Mouse (Mus musculus) small intestine, adult 2 months (tissue): Measurements from ENCODE around the gene Acyp2. TPM values are rescaled to one million over a fixed set of nuclear protein-coding genes. Genes with fewer than 3 reads are reported as not detected.
"Not testable (repeated sequence)": the region's sequence is repeated elsewhere in the genome, so short reads cannot be mapped to it uniquely, and the experiment has no call there.

Source experiments
- H3K27ac ChIP-seq: fragments of 200-500 bp; 2 replicates; pipeline ENCODE4 v1.5.1; 2012; ENCODE audit warnings: low read depth, low read length, control low read depth, inconsistent platforms; ENCODE audit not compliant: insufficient read depth
- H3K27me3 ChIP-seq: fragments of 200-500 bp; 2 replicates; pipeline ENCODE4 v1.6.1; 2012; ENCODE audit warnings: mild to moderate bottlenecking, moderate library complexity, low read length, inconsistent platforms; ENCODE audit not compliant: control insufficient read depth, insufficient read depth
- H3K36me3 ChIP-seq: fragments of 200-500 bp; 2 replicates; pipeline ENCODE4 v1.6.1; 2012; ENCODE audit warnings: mild to moderate bottlenecking, low read length, control low read depth, inconsistent platforms; ENCODE audit not compliant: control insufficient read depth, insufficient read depth
- H3K4me1 ChIP-seq: fragments of 200-500 bp; 2 replicates; pipeline ENCODE4 v1.6.1; 2012; ENCODE audit warnings: low read length, inconsistent platforms, mixed read lengths; ENCODE audit not compliant: control insufficient read depth, insufficient read depth, insufficient read length
- H3K4me3 ChIP-seq: fragments of 200-500 bp; 2 replicates; pipeline ENCODE4 v1.5.1; 2012; ENCODE audit warnings: low read depth, mild to moderate bottlenecking, control low read depth, inconsistent platforms, low read length, moderate library complexity
- CTCF ChIP-seq: fragments of 200-500 bp; IDR thresholded peaks from 2 replicates; pipeline ENCODE4 v1.5.1; 2012; ENCODE audit warnings: low read depth, mild to moderate bottlenecking, control low read depth, inconsistent platforms, low read length, moderate library complexity, mixed read lengths; ENCODE audit not compliant: insufficient replicate concordance, insufficient read length; ENCODE audit errors: extremely low read depth
- POLR2A ChIP-seq: fragments of 200-500 bp; IDR thresholded peaks from 2 replicates; pipeline ENCODE4 v1.6.1; 2012; ENCODE audit warnings: low read depth, mild to moderate bottlenecking, control low read depth, inconsistent platforms, low read length, moderate library complexity
- WGBS: fragments of 180-500 bp; shearing (Covaris S2); methylation state at CpG from one replicate; pipeline ENCODE4 v1.1.7; 2018; 5-methylcytosine and 5-hydroxymethylcytosine counted together
- polyA plus RNA-seq: library from polyadenylated mRNA; depleted of rRNA; stranded (reverse); fragments of >200 nt; gene quantifications from 2 replicates; pipeline ENCODE4 v1.2.3, GENCODE M21; 2012

Gene Acyp2
- polyA plus RNA-seq, 1 experiment, result 1.2 TPM

- WGBS, result 74% methylated on average over 4 of the region's 4 CpGs
These were observed 6.7 kb upstream of the Acyp2 start for GRCm38 (mm10) chr11:30656060-30656459.

GRCm38 (mm10) chr11:30650416-30650815 lies 1.0 kb upstream of the Acyp2 start:
- Histone ChIP-seq H3K4me1 (no peaks in the 10 kb centered on the region; the same call in 1 of the 2 replicates), H3K27me3 (no peaks in the 10 kb centered on the region), H3K4me3 (no peak overlapping the region), H3K27ac (no peak overlapping the region), H3K36me3 (no peaks in the 10 kb centered on the region)
- WGBS, result 71% methylated on average over 1 of the region's 1 CpGs
- TF ChIP-seq POLR2A (no peak), CTCF (no peak)

More at GRCm38 (mm10) chr11:30656060-30656459, 6.7 kb upstream of the Acyp2 start:
- Histone ChIP-seq H3K27me3 (no peaks in the 10 kb centered on the region), H3K36me3 (no peaks in the 10 kb centered on the region), H3K27ac (no peak overlapping the region), H3K4me3 (no peak overlapping the region), H3K4me1 (no peaks in the 10 kb centered on the region)
- TF ChIP-seq CTCF, result no peak
- TF ChIP-seq POLR2A, result no peak

- TF ChIP-seq POLR2A, result no peak
- 79% methylated on average over 1 of the region's 1 CpGs for WGBS
- H3K4me1 ChIP-seq, result no peaks in the 10 kb centered on the region
- H3K4me3 ChIP-seq, result no peak overlapping the region
- no peaks in the 10 kb centered on the region for H3K27me3 ChIP-seq
- H3K36me3 ChIP-seq, result no peaks in the 10 kb centered on the region
- H3K27ac ChIP-seq, result no peak overlapping the region
These were observed 13.7 kb downstream of the Acyp2 start for GRCm38 (mm10) chr11:30635674-30636073.

- Histone ChIP-seq H3K27ac (no peak overlapping the region), H3K27me3 (no peaks in the 10 kb centered on the region), H3K36me3 (no peaks in the 10 kb centered on the region), H3K4me1 (no peaks in the 10 kb centered on the region), H3K4me3 (no peak overlapping the region)
- TF ChIP-seq CTCF, result no peak
- TF ChIP-seq POLR2A, result no peak
- 17% methylated on average over 6 of the region's 6 CpGs for WGBS
These were observed 18.9 kb downstream of the Acyp2 start for GRCm38 (mm10) chr11:30630514-30630913.

GRCm38 (mm10) chr11:30623218-30623617 lies 26.2 kb downstream of the Acyp2 start:
- H3K27me3 ChIP-seq, result no peaks in the 10 kb centered on the region

GRCm38 (mm10) chr11:30621386-30622363 lies 27.7 kb downstream of the Acyp2 start:
- not testable (repeated sequence) for H3K27me3 ChIP-seq, H3K4me3 ChIP-seq, H3K4me1 ChIP-seq, H3K27ac ChIP-seq, H3K36me3 ChIP-seq
- 67% methylated on average over 1 of the region's 1 CpGs for WGBS

More at GRCm38 (mm10) chr11:30623218-30623617, 26.2 kb downstream of the Acyp2 start:
- Histone ChIP-seq H3K4me1 (no peaks in the 10 kb centered on the region), H3K36me3 (no peaks in the 10 kb centered on the region), H3K4me3 (no peak overlapping the region), H3K27ac (no peak overlapping the region)
- TF ChIP-seq CTCF (no peak), POLR2A (no peak)
- 62% methylated on average over 2 of the region's 2 CpGs for WGBS

- H3K4me1 ChIP-seq, result no peaks in the 10 kb centered on the region
- H3K27ac ChIP-seq, result no peak overlapping the region
- 81% methylated on average over 4 of the region's 4 CpGs for WGBS
- H3K27me3 ChIP-seq, result no peaks in the 10 kb centered on the region
- H3K36me3 ChIP-seq, result no peaks in the 10 kb centered on the region
- TF ChIP-seq POLR2A (no peak), CTCF (no peak)
- no peak overlapping the region for H3K4me3 ChIP-seq
These were observed 31.2 kb downstream of the Acyp2 start for GRCm38 (mm10) chr11:30618235-30618634.
